ENCODE assay signal across 25 mouse cellular contexts in genomic region chr7:64646046-64646445, GRCm38 (mm10).
DNase-seq lines count a peak whose midpoint lies in the region; ATAC-seq and TF ChIP-seq lines count a peak whose summit lies in the region.
"Had no signal": no experiment of that assay in that cellular context is flagged by ENCODE, and none has a peak within 500 bp of the region (broad histone marks: within the 10 kb centered on the region; RNA-seq: fewer than 3 reads in every experiment).

No protein-coding gene starts in this region.

- no peak overlapping the region for H3K4me2 ChIP-seq in forebrain, embryonic 14.5 days (ENCODE audit: low read length)
- H3K4me2 ChIP-seq in forebrain, embryonic 16.5 days (ENCODE audit: low read length): no peak overlapping the region
- H3K4me2 ChIP-seq in hindbrain, embryonic 16.5 days (ENCODE audit: low read length): no peak overlapping the region
- H3K4me2 ChIP-seq in lung, postnatal 0 days (replicated peaks; ENCODE audit: low read depth, low read length): no peak overlapping the region
- H3K4me2 ChIP-seq: forebrain, embryonic 15.5 days; heart, embryonic 13.5 days; hindbrain, embryonic 15.5 days had no signal

- no peaks in the 10 kb centered on the region for H3K27me3 ChIP-seq in forebrain, embryonic 14.5 days (replicated peaks; ENCODE audit: control insufficient read depth, insufficient read depth, low read length)
- H3K27me3 ChIP-seq in forebrain, embryonic 16.5 days (replicated peaks; ENCODE audit: control insufficient read depth, insufficient read depth, low read length): no peaks in the 10 kb centered on the region
- no peaks in the 10 kb centered on the region for H3K27me3 ChIP-seq in hindbrain, embryonic 16.5 days (replicated peaks; ENCODE audit: control insufficient read depth, insufficient read depth, low read length)
- H3K27me3 ChIP-seq in hindbrain, embryonic 10.5 days (ENCODE audit: insufficient read depth, poor library complexity, severe bottlenecking): no peaks in the 10 kb centered on the region
- H3K27me3 ChIP-seq in lung, postnatal 0 days (replicated peaks; ENCODE audit: insufficient read depth, low read length): no peaks in the 10 kb centered on the region
- H3K27me3 ChIP-seq: forebrain, embryonic 15.5 days; heart, embryonic 13.5 days; hindbrain, embryonic 15.5 days had no signal

- H3K27ac ChIP-seq in forebrain, embryonic 14.5 days (ENCODE audit: low read depth, low read length): no peak overlapping the region
- H3K27ac ChIP-seq in forebrain, embryonic 16.5 days (ENCODE audit: low read length): no peak overlapping the region
- peak overlapping the region; percentile 23; the same call in 1 of the 2 replicates for H3K27ac ChIP-seq in hindbrain, embryonic 16.5 days (ENCODE audit: low read depth, low read length)
- H3K27ac ChIP-seq in hindbrain, embryonic 10.5 days: no peak overlapping the region
- H3K27ac ChIP-seq in lung, postnatal 0 days (ENCODE audit: low read length): no peak overlapping the region
- H3K27ac ChIP-seq: forebrain, embryonic 10.5 days; forebrain, embryonic 15.5 days; gastrocnemius, adult 2 months; heart, embryonic 10.5 days; heart, embryonic 13.5 days; hindbrain, embryonic 15.5 days had no signal

- DNase-seq in cerebellum, postnatal 10 days: peak; percentile 61 to 65
- no peak for DNase-seq in cerebellum, adult 11 months
- peak; percentile 16 for DNase-seq in forebrain, embryonic 14.5 days (ENCODE audit: low spot score)
- no peak for DNase-seq in hindbrain, embryonic 10.5 days (ENCODE audit: low spot score)
- DNase-seq in lung, postnatal 10 days: peak; percentile 11
- DNase-seq in lung, postnatal 0 days (ENCODE audit: low spot score): no peak
- DNase-seq: adrenal gland, adult 8-10 months; adrenal gland, postnatal 25 days; cerebellum, adult 18-20 months; cerebellum, adult 9-11 months; gastrocnemius, adult 2 months; gastrocnemius, postnatal 14 days; heart, adult 18-20 months; heart, postnatal 14 days; heart, postnatal 4 days; kidney, adult 18-20 months had no signal

- no peak overlapping the region for H3K9ac ChIP-seq in forebrain, embryonic 14.5 days (ENCODE audit: low read length)
- H3K9ac ChIP-seq in forebrain, embryonic 16.5 days (replicated peaks; ENCODE audit: low read depth, low read length): no peak overlapping the region
- no peak overlapping the region for H3K9ac ChIP-seq in hindbrain, embryonic 16.5 days (ENCODE audit: low read depth, low read length)
- H3K9ac ChIP-seq in lung, postnatal 0 days (replicated peaks; ENCODE audit: low read depth): no peak overlapping the region
- H3K9ac ChIP-seq: forebrain, embryonic 15.5 days; heart, embryonic 13.5 days; hindbrain, embryonic 15.5 days had no signal

- no peaks in the 10 kb centered on the region for H3K9me3 ChIP-seq in forebrain, embryonic 14.5 days (replicated peaks; ENCODE audit: control insufficient read depth, low read length)
- no peaks in the 10 kb centered on the region for H3K9me3 ChIP-seq in forebrain, embryonic 16.5 days (ENCODE audit: control insufficient read depth, low read length)
- 0 out of 2 replicates have a peak, but pooled peaks cover 3% of the 10 kb centered on the region for H3K9me3 ChIP-seq in hindbrain, embryonic 16.5 days (ENCODE audit: control insufficient read depth, low read length)
- no peaks in the 10 kb centered on the region for H3K9me3 ChIP-seq in hindbrain, embryonic 10.5 days
- no peaks in the 10 kb centered on the region for H3K9me3 ChIP-seq in lung, postnatal 0 days (ENCODE audit: low read length)
- H3K9me3 ChIP-seq: forebrain, embryonic 10.5 days; forebrain, embryonic 15.5 days; heart, embryonic 10.5 days; heart, embryonic 13.5 days; hindbrain, embryonic 15.5 days had no signal

- TF ChIP-seq CTCF in lung, postnatal 0 days (IDR thresholded peaks at IDR 0.05): no peak

- H3K36me3 ChIP-seq in forebrain, embryonic 14.5 days (ENCODE audit: control insufficient read depth, insufficient read depth, low read length): no peaks in the 10 kb centered on the region
- no peaks in the 10 kb centered on the region; the same call in 1 of the 2 replicates for H3K36me3 ChIP-seq in forebrain, embryonic 16.5 days (ENCODE audit: control insufficient read depth, insufficient read depth)
- peaks cover 2% of the 10 kb centered on the region; the same call in 1 of the 2 replicates for H3K36me3 ChIP-seq in hindbrain, embryonic 16.5 days (ENCODE audit: control insufficient read depth, insufficient read depth, low read length)
- H3K36me3 ChIP-seq in hindbrain, embryonic 10.5 days: no peaks in the 10 kb centered on the region
- H3K36me3 ChIP-seq in lung, postnatal 0 days (ENCODE audit: insufficient read depth, low read length): no peaks in the 10 kb centered on the region
- H3K36me3 ChIP-seq: forebrain, embryonic 10.5 days; forebrain, embryonic 15.5 days; heart, embryonic 10.5 days; heart, embryonic 13.5 days; hindbrain, embryonic 15.5 days had no signal

- H3K4me3 ChIP-seq in forebrain, embryonic 14.5 days (ENCODE audit: low read depth, low read length): no peak overlapping the region
- no peak overlapping the region for H3K4me3 ChIP-seq in forebrain, embryonic 16.5 days (replicated peaks; ENCODE audit: low read length)
- H3K4me3 ChIP-seq in hindbrain, embryonic 16.5 days (ENCODE audit: low read length): no peak overlapping the region
- no peak overlapping the region for H3K4me3 ChIP-seq in hindbrain, embryonic 10.5 days
- no peak overlapping the region for H3K4me3 ChIP-seq in lung, postnatal 0 days (ENCODE audit: low read depth, low read length)
- H3K4me3 ChIP-seq: forebrain, embryonic 10.5 days; forebrain, embryonic 15.5 days; gastrocnemius, adult 2 months; heart, embryonic 10.5 days; heart, embryonic 13.5 days; hindbrain, embryonic 15.5 days had no signal

- TF ChIP-seq EP300 in lung, postnatal 0 days (IDR thresholded peaks at IDR 0.05): no peak

- peaks cover 7% of the 10 kb centered on the region for H3K4me1 ChIP-seq in forebrain, embryonic 14.5 days (ENCODE audit: control insufficient read depth, insufficient read depth, low read length)
- peaks cover 9% of the 10 kb centered on the region; the same call in 1 of the 2 replicates for H3K4me1 ChIP-seq in forebrain, embryonic 16.5 days (replicated peaks; ENCODE audit: control insufficient read depth, insufficient read depth, low read length)
- H3K4me1 ChIP-seq in hindbrain, embryonic 16.5 days (ENCODE audit: control insufficient read depth, insufficient read depth, low read depth, low read length): peaks cover 4% of the 10 kb centered on the region
- no peaks in the 10 kb centered on the region for H3K4me1 ChIP-seq in hindbrain, embryonic 10.5 days (replicated peaks)
- H3K4me1 ChIP-seq in lung, postnatal 0 days (ENCODE audit: insufficient read depth, low read depth, low read length): no peaks in the 10 kb centered on the region
- H3K4me1 ChIP-seq: forebrain, embryonic 10.5 days; heart, embryonic 10.5 days; heart, embryonic 13.5 days had no signal

- WGBS in forebrain, embryonic 14.5 days: 26% methylated on average over 6 of the region's 6 CpGs
- WGBS in forebrain, embryonic 16.5 days: 28% methylated on average over 6 of the region's 6 CpGs
- 48% methylated on average over 6 of the region's 6 CpGs for WGBS in hindbrain, embryonic 16.5 days
- 74% methylated on average over 6 of the region's 6 CpGs for WGBS in hindbrain, embryonic 10.5 days
- 68% methylated on average over 6 of the region's 6 CpGs for WGBS in lung, postnatal 0 days

- ATAC-seq in forebrain, embryonic 14.5 days: peak; percentile 61
- no peak for ATAC-seq in forebrain, embryonic 16.5 days
- ATAC-seq in hindbrain, embryonic 16.5 days: peak; percentile 38; the same call in 1 of the 2 replicates
- ATAC-seq in lung, postnatal 0 days: no peak
- ATAC-seq: activated CD4-positive, CD25-positive, alpha-beta regulatory T cell, adult 4 months; forebrain, embryonic 15.5 days; inflammation-experienced regulatory T-cells, adult 6 months had no signal

Comparison
In these comparisons a context has a peak if more than half of its experiments do, and no peak if none do; other contexts are left out.
1. DNase-seq: peak in cerebellum, postnatal 10 days (2 of 2), forebrain, embryonic 14.5 days (single experiment) and lung, postnatal 10 days (single experiment); none in cerebellum, adult 11 months (single experiment), hindbrain, embryonic 10.5 days (single experiment) and lung, postnatal 0 days (single experiment).
2. ATAC-seq: peak in forebrain, embryonic 14.5 days (single experiment) and hindbrain, embryonic 16.5 days (single experiment); none in forebrain, embryonic 16.5 days (single experiment) and lung, postnatal 0 days (single experiment).